Mouse (Mus musculus): ENCODE data around the gene Megf6. TPM values are rescaled to one million over a fixed set of nuclear protein-coding genes. Genes with fewer than 3 reads are reported as not detected.
A peak's percentile ranks its signal among the peaks of the same experiment; 100 is the strongest.

Gene Megf6
- polyA plus RNA-seq, 1 experiment = 0.28 TPM

GRCm38 (mm10) chr4:154246115-154247040 lies 75.8 kb downstream of the Megf6 start:
- H3K27ac ChIP-seq (replicated peaks; ENCODE audit: low read depth, low read length) = peak overlapping the region; percentile 47; the same call in 1 of the 2 replicates

GRCm38 (mm10) chr4:154247207-154248091 lies 76.9 kb downstream of the Megf6 start:
- Histone ChIP-seq H3K4me3 (ENCODE audit: insufficient read depth, low read depth, low read length) (no peak overlapping the region), H3K27ac (replicated peaks; ENCODE audit: low read depth, low read length) (no peak overlapping the region; the same call in 1 of the 2 replicates), H3K4me1 (ENCODE audit: control insufficient read depth, insufficient read depth, insufficient read length, low read length) (no peaks in the 10 kb centered on the region; the same call in 1 of the 2 replicates)

More at GRCm38 (mm10) chr4:154246115-154247040, 75.8 kb downstream of the Megf6 start:
- H3K4me3 ChIP-seq (ENCODE audit: insufficient read depth, low read depth, low read length) = peak overlapping the region; percentile 55
- H3K4me1 ChIP-seq (ENCODE audit: control insufficient read depth, insufficient read depth, insufficient read length, low read length) = no peaks in the 10 kb centered on the region; the same call in 1 of the 2 replicates

GRCm38 (mm10) chr4:154248092-154248805 lies 77.7 kb downstream of the Megf6 start:
- no peak overlapping the region for H3K27ac ChIP-seq (replicated peaks; ENCODE audit: low read depth, low read length)
- no peak overlapping the region for H3K4me3 ChIP-seq (ENCODE audit: insufficient read depth, low read depth, low read length)
- H3K4me1 ChIP-seq (ENCODE audit: control insufficient read depth, insufficient read depth, insufficient read length, low read length) = no peaks in the 10 kb centered on the region; the same call in 1 of the 2 replicates

GRCm38 (mm10) chr4:154249316-154249715 lies 78.8 kb downstream of the Megf6 start:
- H3K27ac ChIP-seq (replicated peaks; ENCODE audit: low read depth, low read length) = no peak overlapping the region
- H3K4me3 ChIP-seq (ENCODE audit: insufficient read depth, low read depth, low read length) = no peak overlapping the region
- no peaks in the 10 kb centered on the region; the same call in 1 of the 2 replicates for H3K4me1 ChIP-seq (ENCODE audit: control insufficient read depth, insufficient read depth, insufficient read length, low read length)

- H3K4me3 ChIP-seq (ENCODE audit: insufficient read depth, low read depth, low read length) = no peak overlapping the region
- H3K27ac ChIP-seq (replicated peaks; ENCODE audit: low read depth, low read length) = no peak overlapping the region
- no peaks in the 10 kb centered on the region for H3K4me1 ChIP-seq (ENCODE audit: control insufficient read depth, insufficient read depth, insufficient read length, low read length)
Measured at GRCm38 (mm10) chr4:154252537-154253255, 82.2 kb downstream of the Megf6 start.

GRCm38 (mm10) chr4:154260755-154261154 lies 90.2 kb downstream of the Megf6 start:
- Histone ChIP-seq H3K4me3 (ENCODE audit: insufficient read depth, low read depth, low read length) (no peak overlapping the region), H3K27ac (replicated peaks; ENCODE audit: low read depth, low read length) (no peak overlapping the region), H3K4me1 (ENCODE audit: control insufficient read depth, insufficient read depth, insufficient read length, low read length) (no peaks in the 10 kb centered on the region)

GRCm38 (mm10) chr4:154262071-154262470 lies 91.5 kb downstream of the Megf6 start:
- Histone ChIP-seq H3K27ac (replicated peaks; ENCODE audit: low read depth, low read length) (no peak overlapping the region), H3K4me1 (ENCODE audit: control insufficient read depth, insufficient read depth, insufficient read length, low read length) (no peaks in the 10 kb centered on the region), H3K4me3 (ENCODE audit: insufficient read depth, low read depth, low read length) (no peak overlapping the region)

- H3K4me3 ChIP-seq (ENCODE audit: insufficient read depth, low read depth, low read length) = no peak overlapping the region
- H3K4me1 ChIP-seq (ENCODE audit: control insufficient read depth, insufficient read depth, insufficient read length, low read length) = no peaks in the 10 kb centered on the region
- H3K27ac ChIP-seq (replicated peaks; ENCODE audit: low read depth, low read length) = no peak overlapping the region
Measured at GRCm38 (mm10) chr4:154267511-154267910, 97.0 kb downstream of the Megf6 start.

- H3K4me1 ChIP-seq (ENCODE audit: control insufficient read depth, insufficient read depth, insufficient read length, low read length) = no peaks in the 10 kb centered on the region
- H3K4me3 ChIP-seq (ENCODE audit: insufficient read depth, low read depth, low read length) = no peak overlapping the region
- H3K27ac ChIP-seq (replicated peaks; ENCODE audit: low read depth, low read length) = no peak overlapping the region
Measured at GRCm38 (mm10) chr4:154269520-154269919, 99.0 kb downstream of the Megf6 start.

GRCm38 (mm10) chr4:154273000-154273399 lies 102.5 kb downstream of the Megf6 start:
- H3K4me1 ChIP-seq (ENCODE audit: control insufficient read depth, insufficient read depth, insufficient read length, low read length) = no peaks in the 10 kb centered on the region
- H3K27ac ChIP-seq (replicated peaks; ENCODE audit: low read depth, low read length) = no peak overlapping the region
- no peak overlapping the region for H3K4me3 ChIP-seq (ENCODE audit: insufficient read depth, low read depth, low read length)

- no peak overlapping the region for H3K27ac ChIP-seq (replicated peaks; ENCODE audit: low read depth, low read length)
- no peaks in the 10 kb centered on the region for H3K4me1 ChIP-seq (ENCODE audit: control insufficient read depth, insufficient read depth, insufficient read length, low read length)
- no peak overlapping the region for H3K4me3 ChIP-seq (ENCODE audit: insufficient read depth, low read depth, low read length)
Measured at GRCm38 (mm10) chr4:154279481-154279880, 109.0 kb downstream of the Megf6 start.

- no peak overlapping the region for H3K4me3 ChIP-seq (ENCODE audit: insufficient read depth, low read depth, low read length)
- H3K4me1 ChIP-seq (ENCODE audit: control insufficient read depth, insufficient read depth, insufficient read length, low read length) = no peaks in the 10 kb centered on the region
- no peak overlapping the region for H3K27ac ChIP-seq (replicated peaks; ENCODE audit: low read depth, low read length)
Measured at GRCm38 (mm10) chr4:154283671-154284070, 113.1 kb downstream of the Megf6 start.

- no peaks in the 10 kb centered on the region for H3K4me1 ChIP-seq (ENCODE audit: control insufficient read depth, insufficient read depth, insufficient read length, low read length)
- no peak overlapping the region for H3K4me3 ChIP-seq (ENCODE audit: insufficient read depth, low read depth, low read length)
- no peak overlapping the region for H3K27ac ChIP-seq (replicated peaks; ENCODE audit: low read depth, low read length)
Measured at GRCm38 (mm10) chr4:154293735-154294201, 123.2 kb downstream of the Megf6 start.

- no peak overlapping the region for H3K4me3 ChIP-seq (ENCODE audit: insufficient read depth, low read depth, low read length)
- H3K27ac ChIP-seq (replicated peaks; ENCODE audit: low read depth, low read length) = no peak overlapping the region
- no peaks in the 10 kb centered on the region for H3K4me1 ChIP-seq (ENCODE audit: control insufficient read depth, insufficient read depth, insufficient read length, low read length)
Measured at GRCm38 (mm10) chr4:154294262-154294731, 123.8 kb downstream of the Megf6 start.
